Mouse (Mus musculus) spleen, postnatal 14 days (tissue): Measurements from ENCODE around the gene H2-M1.

Source experiments
- DNase-seq, 2 experiments: peaks; one replicate each; pipeline ENCODE4 v3.0.0; 2021 to 2022; ENCODE audit warnings: low spot score in 2 of 2

The H2-M1 gene

GRCm38 (mm10) chr17:36672119-36672518, at the start of gene H2-M1:
Gene H2-M1, minus strand, starts transcription at chr17:36672219.
- DNase-seq, result no peak

GRCm38 (mm10) chr17:36697693-36698092, 25.7 kb upstream of the H2-M1 start:
- DNase-seq, result no peak

GRCm38 (mm10) chr17:36642566-36642965, 29.5 kb downstream of the H2-M1 start, which contains the start of gene H2-M9:
Gene H2-M9, minus strand, starts transcription at chr17:36642666.
- DNase-seq, result no peak
